ENCODE assay signal across 9 mouse cellular contexts in genomic region chr16:43286319-43286718, GRCm38 (mm10).
A peak's percentile ranks its signal among the peaks of the same experiment; 100 is the strongest.
DNase-seq lines count a peak whose midpoint lies in the region; ATAC-seq and TF ChIP-seq lines count a peak whose summit lies in the region.
"Had no signal": no experiment of that assay in that cellular context is flagged by ENCODE, and none has a peak within 500 bp of the region (broad histone marks: within the 10 kb centered on the region; RNA-seq: fewer than 3 reads in every experiment).

No protein-coding gene starts in this region.

- H3K27ac ChIP-seq in forebrain, postnatal 0 days (ENCODE audit: low read depth, low read length) = no peak overlapping the region
- H3K27ac ChIP-seq in neural tube, embryonic 12.5 days = no peak overlapping the region

- H3K9ac ChIP-seq in forebrain, postnatal 0 days = no peak overlapping the region
- no peak overlapping the region for H3K9ac ChIP-seq in neural tube, embryonic 12.5 days

- no peaks in the 10 kb centered on the region for H3K36me3 ChIP-seq in forebrain, postnatal 0 days (ENCODE audit: insufficient read depth)
- H3K36me3 ChIP-seq in neural tube, embryonic 12.5 days = no peaks in the 10 kb centered on the region

- DNase-seq in layer of hippocampus, adult 9-11 months = peak; percentile 36
- DNase-seq in layer of hippocampus, postnatal 36 days = no peak
- peak; percentile 43 for DNase-seq in brain, embryonic 18.5 days (ENCODE audit: low read depth, low spot score)
- DNase-seq in forebrain, postnatal 0 days = peak; percentile 63
- DNase-seq in frontal cortex, postnatal 36 days (ENCODE audit: low spot score in 2 of 2) = no peak
- no peak for DNase-seq in urinary bladder, adult 18-20 months (ENCODE audit: low spot score in 2 of 2)
- DNase-seq: thymus, adult 2 months had no signal

- H3K4me2 ChIP-seq in forebrain, postnatal 0 days (ENCODE audit: low read depth) = no peak overlapping the region
- 0 out of 2 replicates have a peak overlapping the region, but pooled peaks have one; percentile 16 for H3K4me2 ChIP-seq in neural tube, embryonic 12.5 days (replicated peaks)

- ATAC-seq in forebrain, postnatal 0 days = peak; percentile 68
- peak; percentile 87 for ATAC-seq in neural tube, embryonic 12.5 days (ENCODE audit: low FRiP score, low read depth)
- ATAC-seq in frontal cortex, adult (ENCODE audit: low TSS enrichment) = no peak

- H3K4me1 ChIP-seq in forebrain, postnatal 0 days (ENCODE audit: insufficient read depth) = no peaks in the 10 kb centered on the region
- H3K4me1 ChIP-seq in neural tube, embryonic 12.5 days = peaks cover 10% of the 10 kb centered on the region

- 27% methylated on average over 1 of the region's 1 CpGs for WGBS in forebrain, postnatal 0 days
- 26% methylated on average over 1 of the region's 1 CpGs for WGBS in neural tube, embryonic 12.5 days

- H3K27me3 ChIP-seq in forebrain, postnatal 0 days (ENCODE audit: insufficient read depth, low read length) = no peaks in the 10 kb centered on the region
- no peaks in the 10 kb centered on the region for H3K27me3 ChIP-seq in neural tube, embryonic 12.5 days (replicated peaks)

- H3K4me3 ChIP-seq in forebrain, postnatal 0 days (ENCODE audit: low read depth, low read length) = no peak overlapping the region
- no peak overlapping the region for H3K4me3 ChIP-seq in neural tube, embryonic 12.5 days

- no peaks in the 10 kb centered on the region for H3K9me3 ChIP-seq in forebrain, postnatal 0 days (ENCODE audit: low read length)
- H3K9me3 ChIP-seq in neural tube, embryonic 12.5 days = no peaks in the 10 kb centered on the region

- no peak for TF ChIP-seq CTCF in forebrain, postnatal 0 days (IDR thresholded peaks at IDR 0.05; ENCODE audit: low read depth)

Comparison
In these comparisons a context has a peak if more than half of its experiments do, and no peak if none do; other contexts are left out.
1. DNase-seq: peak in layer of hippocampus, adult 9-11 months (single experiment), brain, embryonic 18.5 days (single experiment) and forebrain, postnatal 0 days (single experiment); none in layer of hippocampus, postnatal 36 days (0 of 2), frontal cortex, postnatal 36 days (0 of 2) and urinary bladder, adult 18-20 months (0 of 2).